Mouse (Mus musculus): Measurements from ENCODE around the gene Gm13199.
A peak's percentile ranks its signal among the peaks of the same experiment; 100 is the strongest.

Gene Gm13199

DNA sequence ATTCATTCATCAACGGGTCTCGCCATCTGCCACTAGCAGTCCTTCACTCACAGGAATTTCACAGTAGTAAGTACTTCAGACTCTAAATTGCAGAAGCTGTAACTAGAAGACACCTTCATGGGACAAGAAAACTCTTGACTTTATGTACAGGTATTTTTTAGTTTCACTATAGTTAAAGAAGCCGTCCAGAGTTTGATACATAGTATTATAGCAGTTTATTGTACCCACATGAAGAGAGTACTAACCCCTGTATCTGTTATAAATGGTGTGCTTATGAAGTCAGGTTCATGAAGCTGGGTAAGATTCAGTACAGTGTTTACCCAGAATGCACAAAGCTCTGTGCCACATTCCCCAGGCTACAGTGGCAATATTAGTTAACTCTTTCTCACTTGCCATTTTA is at the start of gene Gm13199:
Gene Gm13199 (minus strand): TSS at position 101 of the 400 bp plus-strand sequence.
- no peak for DNase-seq (ENCODE audit: low spot score)

DNA sequence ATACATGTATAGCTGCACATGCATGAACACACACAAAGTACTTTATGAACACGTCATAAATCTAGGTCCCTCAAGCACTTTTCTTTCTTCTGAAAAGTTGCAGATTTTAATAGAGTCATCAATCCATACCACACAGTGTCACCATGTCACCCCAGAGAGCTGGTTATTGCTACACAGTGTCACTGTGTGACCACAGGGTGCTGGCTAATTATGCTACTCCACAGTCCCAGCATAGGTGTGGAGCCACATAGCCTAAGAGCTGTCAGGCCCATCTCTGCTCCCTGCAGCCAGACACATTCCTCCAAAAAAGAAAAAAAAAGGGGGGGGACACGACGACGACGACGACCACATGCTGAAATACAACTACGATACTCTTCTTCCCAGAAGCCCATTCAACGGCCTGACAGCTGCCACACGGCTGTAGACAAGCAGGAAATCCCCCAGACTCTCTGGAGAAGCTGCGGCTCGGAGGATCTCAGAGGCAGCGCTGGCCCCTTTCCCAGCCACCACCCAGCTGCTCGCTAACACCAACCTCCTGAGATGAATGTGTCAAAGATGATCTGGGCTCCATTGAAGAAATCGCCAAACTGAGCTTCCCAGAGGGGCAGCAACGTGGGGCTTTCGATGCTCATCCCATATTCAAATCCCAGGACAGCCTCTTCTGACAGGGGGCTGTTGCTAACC is 48.7 kb upstream of the Gm13199 start:
- no peak for DNase-seq (ENCODE audit: low spot score)

DNA sequence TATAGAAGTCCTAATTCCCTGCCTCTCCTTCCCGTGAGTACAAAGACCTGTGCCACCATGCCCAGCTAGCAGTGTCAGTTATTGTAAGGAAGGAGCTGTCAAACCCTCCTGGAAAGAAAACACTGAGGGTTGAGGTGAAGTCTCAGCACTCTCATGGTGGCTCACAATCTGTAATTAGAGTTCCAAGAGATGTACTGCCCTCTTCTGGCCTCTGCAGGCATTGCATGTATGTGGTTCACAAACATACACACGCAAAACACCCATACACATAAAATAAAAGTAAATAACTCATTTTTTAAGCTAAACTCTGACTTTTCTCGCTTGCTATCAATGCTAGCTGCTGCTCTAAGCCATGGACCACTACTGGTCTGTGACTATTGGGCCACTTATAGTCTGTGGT is 43.9 kb upstream of the Gm13199 start:
- DNase-seq (ENCODE audit: low spot score) = peak; percentile 78

DNA sequence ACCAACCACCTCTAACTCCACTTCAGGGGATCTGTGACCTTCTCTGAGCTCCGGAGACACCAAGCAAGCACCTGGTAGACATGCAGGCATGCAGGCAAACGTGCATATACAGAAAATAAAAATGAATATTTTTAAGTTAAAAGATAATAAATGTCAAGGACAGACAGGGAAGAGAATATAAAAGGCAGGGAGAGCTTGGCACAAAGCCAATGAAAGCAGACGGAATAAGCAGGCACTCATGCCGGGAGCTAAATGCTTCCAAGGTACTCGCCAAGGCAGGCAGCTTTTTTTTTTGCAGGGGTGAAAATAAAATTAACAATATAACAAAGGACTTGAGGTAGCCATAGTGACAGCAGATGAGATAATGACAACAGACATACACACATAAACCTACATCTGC is 43.4 kb upstream of the Gm13199 start:
- DNase-seq (ENCODE audit: low spot score) = no peak

DNA sequence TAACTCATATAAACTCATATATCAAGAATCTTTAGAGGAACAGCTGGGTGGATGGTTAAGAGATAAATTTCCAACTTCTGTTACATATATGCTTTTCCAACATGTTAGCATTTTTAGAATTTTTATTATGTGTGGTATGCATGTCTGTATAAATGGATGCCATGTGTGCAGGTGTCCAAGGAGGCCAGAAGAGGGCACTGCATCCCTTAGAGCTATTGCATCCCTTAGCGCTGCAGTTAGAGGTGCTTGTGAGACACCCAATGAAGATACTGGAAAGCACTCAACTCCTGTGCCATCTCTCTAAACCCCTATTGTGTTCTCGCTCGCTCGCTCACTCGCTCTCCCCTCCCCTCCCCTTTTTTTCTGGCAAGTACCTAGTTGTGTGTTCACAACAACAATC is 37.4 kb upstream of the Gm13199 start:
- DNase-seq (ENCODE audit: low spot score) = peak; percentile 67

GRCm38 (mm10) chr2:5894843-5895570 is 32.3 kb upstream of the Gm13199 start, which contains the start of gene Sec61a2:
TSS of gene Sec61a2 (minus strand) at chr2:5895432.
- peak; percentile 99 for DNase-seq (ENCODE audit: low spot score)

DNA sequence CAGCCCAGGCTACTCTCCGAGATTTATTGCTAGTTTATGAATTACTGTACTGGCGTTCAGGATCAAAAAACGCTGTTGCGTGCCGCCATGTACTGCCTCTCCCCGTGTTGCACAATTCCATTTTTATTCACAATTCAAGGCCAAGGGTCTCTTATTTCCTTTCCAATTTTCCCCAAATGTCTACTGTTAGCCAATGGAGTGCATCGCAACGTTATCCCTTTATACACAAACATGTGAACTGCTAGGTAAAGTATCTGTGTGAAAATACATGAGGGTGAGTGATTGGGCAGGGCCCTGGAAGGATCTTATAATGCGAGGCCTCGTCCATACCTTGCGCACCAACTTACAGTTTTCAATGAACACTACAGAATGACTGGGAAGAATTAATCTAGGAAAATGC is 31.6 kb upstream of the Gm13199 start:
- DNase-seq (ENCODE audit: low spot score) = peak; percentile 44

DNA sequence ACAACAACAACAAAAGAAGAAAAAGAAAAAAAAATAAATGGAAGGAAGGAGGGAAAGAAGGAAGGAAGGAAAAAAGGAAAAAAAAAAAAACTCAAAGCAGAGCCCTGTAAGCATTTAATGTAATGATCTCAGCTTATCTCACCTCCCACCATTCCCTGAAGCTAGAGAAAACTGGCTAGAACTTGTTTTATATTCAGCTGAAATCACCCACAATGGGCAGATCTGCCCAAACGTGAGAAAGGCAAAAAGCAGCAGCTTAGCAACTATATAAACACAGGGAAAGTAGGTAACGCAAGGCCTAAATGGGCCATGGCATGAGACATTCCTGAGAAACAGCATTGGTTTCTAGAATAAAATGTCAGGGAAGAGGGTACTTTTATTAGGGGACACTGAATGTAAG is 26.7 kb upstream of the Gm13199 start:
- DNase-seq (ENCODE audit: low spot score) = no peak

GRCm38 (mm10) chr2:5888865-5889264 is 26.1 kb upstream of the Gm13199 start:
- no peak for DNase-seq (ENCODE audit: low spot score)

- peak; percentile 12 for DNase-seq (ENCODE audit: low spot score)
These were observed 14.7 kb upstream of the Gm13199 start for GRCm38 (mm10) chr2:5877446-5877845.

GRCm38 (mm10) chr2:5869746-5870145 is 7.0 kb upstream of the Gm13199 start:
- DNase-seq (ENCODE audit: low spot score) = no peak

DNA sequence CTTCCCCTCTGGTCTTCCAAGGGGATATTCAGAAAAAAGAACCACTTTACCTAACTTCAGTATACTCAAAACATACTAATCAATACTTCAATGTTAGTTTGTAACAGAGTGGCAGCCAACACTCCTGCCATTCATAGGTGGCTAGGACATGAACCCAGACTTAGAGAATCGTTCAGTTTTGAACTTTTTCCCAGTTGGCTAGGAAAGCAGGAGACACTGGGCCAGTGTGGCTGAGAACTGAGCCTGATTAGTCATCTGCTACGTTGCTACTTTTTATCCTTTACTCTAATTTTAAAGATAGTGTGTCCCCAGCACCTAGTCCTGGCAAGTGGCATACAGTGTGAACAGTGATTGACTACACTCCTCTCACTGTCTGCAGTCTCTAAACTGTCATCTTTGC is 4.9 kb upstream of the Gm13199 start:
- DNase-seq (ENCODE audit: low spot score) = no peak

GRCm38 (mm10) chr2:5851866-5852265 is 10.9 kb downstream of the Gm13199 start:
- no peak for DNase-seq (ENCODE audit: low spot score)

DNA sequence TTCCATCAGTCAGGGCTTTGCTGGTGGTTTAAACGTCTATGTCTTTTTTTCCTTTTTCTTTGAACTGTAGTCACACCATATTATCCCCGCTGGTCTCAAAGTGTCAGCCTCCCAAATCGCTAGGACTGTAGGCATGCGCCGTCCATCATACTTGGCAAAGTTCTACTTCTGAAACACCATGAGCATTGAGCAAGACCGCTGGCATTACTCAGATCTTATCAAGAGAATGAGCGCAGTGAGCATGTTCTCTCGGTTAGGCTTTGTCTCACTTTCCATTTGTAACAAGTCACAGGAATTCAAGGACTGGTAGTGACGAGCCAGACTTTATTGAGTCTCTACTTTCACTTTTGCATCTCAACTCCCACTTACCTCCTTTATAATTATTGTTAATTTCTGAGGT is 11.6 kb downstream of the Gm13199 start:
- DNase-seq (ENCODE audit: low spot score) = no peak

DNA sequence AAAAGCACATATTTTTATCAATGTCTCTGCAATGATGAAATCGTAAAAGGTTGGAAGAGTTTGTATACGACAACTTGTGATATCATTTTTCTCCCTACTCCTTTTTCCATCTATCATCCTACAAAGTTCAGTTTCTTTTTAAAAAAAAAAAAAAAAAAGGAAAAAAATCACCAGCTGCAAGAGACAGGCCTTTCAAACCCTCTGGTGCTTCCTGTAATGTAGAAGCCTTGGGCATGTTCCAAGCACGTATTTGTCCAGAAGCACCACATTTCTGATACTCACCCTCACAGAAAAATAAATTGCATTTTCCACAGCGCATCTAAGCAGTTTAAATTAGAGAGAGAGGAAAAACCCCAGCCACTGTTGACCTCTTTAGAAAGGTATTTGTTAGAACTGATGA is 16.9 kb downstream of the Gm13199 start:
- DNase-seq (ENCODE audit: low spot score) = no peak

- peak; percentile 96 for DNase-seq (ENCODE audit: low spot score)
These were observed 17.7 kb downstream of the Gm13199 start, which contains the start of the genes Nudt5 and Cdc123 for GRCm38 (mm10) chr2:5844873-5845631. TSS of gene Nudt5 (plus strand) at chr2:5845019. TSS of gene Cdc123 (minus strand) at chr2:5845164.

DNA sequence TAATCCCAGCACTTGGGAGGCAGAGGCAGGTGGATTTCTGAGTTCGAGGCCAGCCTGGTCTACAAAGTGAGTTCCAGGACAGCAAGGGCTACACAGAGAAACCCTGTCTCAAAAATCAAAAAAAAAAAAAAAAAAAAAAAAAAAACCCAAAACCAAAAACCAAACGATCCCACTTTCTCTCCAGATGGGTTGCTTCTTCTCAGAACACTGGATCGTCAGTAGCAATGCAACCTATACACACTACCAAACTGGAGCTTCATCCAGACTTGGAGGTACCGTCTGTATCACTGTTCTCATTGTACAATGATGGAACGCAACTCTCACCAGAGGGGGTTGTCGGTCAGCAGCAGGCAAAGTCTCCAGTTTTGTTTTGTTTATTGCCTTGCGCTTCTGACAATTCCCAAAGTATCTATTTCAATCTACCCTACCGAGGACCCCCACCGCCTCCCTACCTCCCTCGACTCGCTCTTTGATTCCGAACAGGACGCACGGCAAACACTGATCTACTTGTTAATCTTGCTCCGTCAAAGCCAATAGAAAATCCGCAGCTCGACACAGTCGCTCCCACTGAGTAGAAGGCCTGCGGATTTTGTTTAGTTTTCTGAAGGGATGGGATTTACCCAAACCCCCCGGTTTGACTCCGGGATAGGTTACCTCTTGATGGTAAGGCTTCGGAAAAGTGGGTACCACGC is 18.4 kb downstream of the Gm13199 start:
- no peak for DNase-seq (ENCODE audit: low spot score)

DNA sequence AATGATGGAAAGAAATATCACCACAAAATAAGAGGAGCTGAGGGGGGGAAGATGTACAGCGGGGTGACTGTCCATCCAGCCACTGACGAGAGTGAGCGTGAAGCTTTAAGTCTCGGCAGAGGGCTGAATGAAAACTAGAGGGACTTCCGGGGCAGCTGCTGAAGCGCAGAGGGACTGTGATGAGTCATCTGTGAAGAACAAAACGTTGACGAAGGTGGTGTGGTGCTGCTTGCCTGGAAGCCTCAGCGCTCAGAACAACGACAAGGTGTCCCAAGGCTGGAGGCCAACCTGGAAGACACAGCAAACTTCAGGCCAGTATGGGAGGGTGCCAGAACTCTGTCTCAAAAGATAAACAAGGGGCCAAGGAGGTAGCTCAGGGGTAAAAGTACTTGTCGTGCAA is 21.9 kb downstream of the Gm13199 start:
- no peak for DNase-seq (ENCODE audit: low spot score)

GRCm38 (mm10) chr2:5825265-5825913 is 37.3 kb downstream of the Gm13199 start:
- DNase-seq (ENCODE audit: low spot score) = no peak

DNA sequence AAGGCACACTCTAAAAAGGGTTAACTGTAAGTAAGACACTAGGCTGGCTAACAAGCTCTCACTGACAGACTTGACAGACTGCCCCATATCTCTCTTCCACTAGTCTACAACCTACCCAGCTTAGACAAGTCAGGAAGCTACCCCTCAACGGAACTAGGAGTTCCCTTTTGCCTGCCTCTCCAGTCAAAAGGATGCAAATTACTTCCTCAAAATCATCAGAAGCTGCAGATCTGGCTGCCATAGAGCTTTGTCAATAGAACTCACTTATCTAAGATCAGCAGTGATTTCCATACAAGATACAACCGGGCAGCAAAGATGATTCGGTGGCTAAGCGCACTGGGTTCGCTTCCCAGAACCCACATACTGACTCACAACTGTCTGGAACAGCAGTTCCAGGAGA is 38.0 kb downstream of the Gm13199 start:
- DNase-seq (ENCODE audit: low spot score) = no peak

- peak; percentile 26 for DNase-seq (ENCODE audit: low spot score)
These were observed 38.5 kb downstream of the Gm13199 start for GRCm38 (mm10) chr2:5824213-5824612.

GRCm38 (mm10) chr2:5822449-5822848 is 40.3 kb downstream of the Gm13199 start:
- no peak for DNase-seq (ENCODE audit: low spot score)

All from embryo, embryonic 10.5 days (tissue).